Mouse (Mus musculus) lung, postnatal 0 days (tissue): ENCODE results near the gene Hrc. TPM values are rescaled to one million over a fixed set of nuclear protein-coding genes. Genes with fewer than 3 reads are reported as not detected.

Experiments
- ATAC-seq: fragments of 200-750 bp; cut with Nextera tagmentation; 2 replicates; pipeline ENCODE4 v1.8.0; 2017; ENCODE audit warnings: moderate library complexity
- DNase-seq: peaks from one replicate; pipeline ENCODE4 v3.0.0-alpha.2; 2016; ENCODE audit warnings: low spot score
- H3K27ac ChIP-seq: fragments of 300-500 bp; sonication (generic); 2 replicates; pipeline ENCODE4 v1.5.1; 2014; ENCODE audit warnings: antibody characterized with exemption, mild to moderate bottlenecking, low read length, mixed read lengths
- H3K27me3 ChIP-seq: fragments of 300-500 bp; sonication (generic); replicated peaks from 2 replicates; pipeline ENCODE4 v1.6.1; 2014; ENCODE audit warnings: low read length, mixed read lengths; ENCODE audit not compliant: insufficient read depth
- H3K36me3 ChIP-seq: fragments of 300-500 bp; sonication (generic); 2 replicates; pipeline ENCODE4 v1.6.1; 2014; ENCODE audit warnings: low read length, mixed read lengths; ENCODE audit not compliant: insufficient read depth
- H3K4me1 ChIP-seq: fragments of 300-500 bp; sonication (generic); 2 replicates; pipeline ENCODE4 v1.6.1; 2014; ENCODE audit warnings: antibody characterized with exemption, low read depth, low read length, mixed read lengths; ENCODE audit not compliant: insufficient read depth
- H3K4me2 ChIP-seq: fragments of 300-500 bp; sonication (generic); replicated peaks from 2 replicates; pipeline ENCODE4 v1.6.1; 2014; ENCODE audit warnings: low read depth, mild to moderate bottlenecking, low read length, moderate library complexity, mixed read lengths
- H3K4me3 ChIP-seq: fragments of 300-500 bp; sonication (generic); 2 replicates; pipeline ENCODE4 v1.5.1; 2014; ENCODE audit warnings: low read depth, low read length
- H3K9ac ChIP-seq: fragments of 300-500 bp; sonication (generic); replicated peaks from 2 replicates; pipeline ENCODE4 v1.6.1; 2014; ENCODE audit warnings: low read depth, mild to moderate bottlenecking
- H3K9me3 ChIP-seq: fragments of 300-500 bp; sonication (generic); 2 replicates; pipeline ENCODE4 v1.6.1; 2016; ENCODE audit warnings: low read length, mixed read lengths
- CTCF ChIP-seq: IDR thresholded peaks from 2 replicates; pipeline ENCODE4 v1.5.1; 2016; ENCODE audit warnings: antibody characterized with exemption, mild to moderate bottlenecking
- EP300 ChIP-seq: IDR thresholded peaks from 2 replicates; pipeline ENCODE4 v1.6.1; 2016; ENCODE audit warnings: antibody characterized with exemption, mild to moderate bottlenecking, control low read depth
- WGBS: fragments of 180-500 bp; shearing (Covaris S2); extraction: QIAGEN DNeasy Blood & Tissue Kit; methylation state at CpG from one replicate; pipeline ENCODE4 v1.1.7; 2014; 5-methylcytosine and 5-hydroxymethylcytosine counted together
- polyA plus RNA-seq: library from polyadenylated mRNA; unstranded; fragments of >200 nt; fragmentation: Nextera tagmentation; extraction: Ambion mirVana; gene quantifications from 2 replicates; pipeline ENCODE4 v1.2.1, GENCODE M21; 2015

The Hrc gene
- polyA plus RNA-seq, 1 experiment from 2014 or later: 0.50 TPM

- WGBS: 82% methylated on average over 13 of the region's 13 CpGs
- no peak for TF ChIP-seq EP300
- TF ChIP-seq CTCF: no peak
- no peak overlapping the region for H3K9ac ChIP-seq
- ATAC-seq (no peak), DNase-seq (no peak)
- no peaks in the 10 kb centered on the region for H3K27me3 ChIP-seq
- no peaks in the 10 kb centered on the region for H3K9me3 ChIP-seq
- H3K27ac ChIP-seq: no peak overlapping the region
- H3K4me2 ChIP-seq: no peak overlapping the region
- H3K36me3 ChIP-seq: peaks cover 8% of the 10 kb centered on the region; the same call in 1 of the 2 replicates
- no peak overlapping the region for H3K4me3 ChIP-seq
- H3K4me1 ChIP-seq: 0 out of 2 replicates have a peak, but pooled peaks cover 4% of the 10 kb centered on the region
Measured at GRCm38 (mm10) chr7:45328841-45329475, 6.1 kb upstream of the Hrc start.

- H3K9me3 ChIP-seq: no peaks in the 10 kb centered on the region
- TF ChIP-seq EP300: no peak
- peak; percentile 44 for TF ChIP-seq CTCF
- no peak for DNase-seq
Measured at GRCm38 (mm10) chr7:45331502-45331901, 3.6 kb upstream of the Hrc start.

GRCm38 (mm10) chr7:45332685-45333425, 2.2 kb upstream of the Hrc start:
- H3K36me3 ChIP-seq: peaks cover 3% of the 10 kb centered on the region; the same call in 1 of the 2 replicates
- TF ChIP-seq EP300: 0 out of 2 replicates have a peak, but pooled peaks have one; percentile 25
- TF ChIP-seq CTCF: peak; percentile 11; the same call in 1 of the 2 replicates
- H3K27ac ChIP-seq: peak overlapping the region; percentile 91
- H3K27me3 ChIP-seq: no peaks in the 10 kb centered on the region
- peak overlapping the region; percentile 71 for H3K4me3 ChIP-seq
- 2% methylated on average over 22 of the region's 22 CpGs for WGBS
- peak overlapping the region; percentile 41 for H3K9ac ChIP-seq
- ATAC-seq (peak; percentile 70), DNase-seq (peak; percentile 74)
- H3K4me2 ChIP-seq: peak overlapping the region; percentile 78
- no peaks in the 10 kb centered on the region for H3K9me3 ChIP-seq
- H3K4me1 ChIP-seq: 0 out of 2 replicates have a peak, but pooled peaks cover 4% of the 10 kb centered on the region

More at GRCm38 (mm10) chr7:45331502-45331901, 3.6 kb upstream of the Hrc start:
- H3K36me3 ChIP-seq: peaks cover 6% of the 10 kb centered on the region; the same call in 1 of the 2 replicates
- H3K27ac ChIP-seq: no peak overlapping the region
- no peak overlapping the region for H3K4me2 ChIP-seq
- H3K4me1 ChIP-seq: 0 out of 2 replicates have a peak, but pooled peaks cover 4% of the 10 kb centered on the region
- no peak overlapping the region for H3K4me3 ChIP-seq
- 78% methylated on average over 6 of the region's 6 CpGs for WGBS
- no peak overlapping the region for H3K9ac ChIP-seq
- no peaks in the 10 kb centered on the region for H3K27me3 ChIP-seq
- ATAC-seq: no peak

GRCm38 (mm10) chr7:45333431-45333982, 1.6 kb upstream of the Hrc start, which contains the start of gene Trpm4:
Trpm4 (minus strand) TSS chr7:45333780.
- DNase-seq (peak; percentile 94), ATAC-seq (peak; percentile 90)
- peak within 1 kb of the TSS; percentile 71 for H3K4me3 ChIP-seq
- no peaks in the 10 kb centered on the region for H3K9me3 ChIP-seq
- 0 out of 2 replicates have a peak, but pooled peaks cover 4% of the 10 kb centered on the region for H3K4me1 ChIP-seq
- peak within 1 kb of the TSS; percentile 78 for H3K4me2 ChIP-seq
- H3K9ac ChIP-seq: peak within 1 kb of the TSS; percentile 41
- WGBS: under 1% methylated on average over 38 of the region's 38 CpGs
- H3K27me3 ChIP-seq: no peaks in the 10 kb centered on the region
- H3K27ac ChIP-seq: peak within 1 kb of the TSS; percentile 91
- no peak; the same call in 1 of the 2 replicates for TF ChIP-seq EP300
- H3K36me3 ChIP-seq: peaks cover 3% of the 10 kb centered on the region; the same call in 1 of the 2 replicates

- Histone ChIP-seq H3K4me2 (no peak overlapping the region), H3K9me3 (no peaks in the 10 kb centered on the region), H3K4me3 (no peak overlapping the region), H3K27me3 (no peaks in the 10 kb centered on the region), H3K36me3 (no peaks in the 10 kb centered on the region), H3K27ac (no peak overlapping the region), H3K4me1 (peaks cover 4% of the 10 kb centered on the region; the same call in 1 of the 2 replicates), H3K9ac (no peak overlapping the region)
- 26% methylated on average over 3 of the region's 3 CpGs for WGBS
- TF ChIP-seq CTCF (no peak), EP300 (no peak)
- DNase-seq: no peak
- ATAC-seq: no peak
Measured at GRCm38 (mm10) chr7:45334605-45335004, 485 bp upstream of the Hrc start.

DNA sequence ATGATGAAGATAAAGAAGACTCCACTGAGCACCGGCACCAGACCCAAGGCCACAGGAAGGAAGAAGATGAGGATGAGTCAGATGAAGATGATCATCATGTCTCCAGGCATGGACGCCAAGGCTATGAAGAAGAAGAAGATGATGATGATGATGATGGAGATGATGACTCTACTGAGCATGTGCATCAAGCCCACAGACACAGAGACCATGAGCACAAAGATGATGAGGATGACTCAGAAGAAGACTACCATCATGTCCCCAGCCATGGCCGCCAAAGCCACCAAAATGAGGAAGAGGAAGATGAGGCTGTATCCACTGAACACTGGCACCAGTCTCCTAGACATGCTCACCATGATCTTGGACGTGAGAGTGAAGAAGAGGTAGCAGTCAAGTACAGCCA, 1.2 kb downstream of the Hrc start:
- ATAC-seq: no peak
- Histone ChIP-seq H3K9me3 (no peaks in the 10 kb centered on the region), H3K4me2 (no peak overlapping the region), H3K27ac (no peak overlapping the region), H3K9ac (no peak overlapping the region), H3K36me3 (no peaks in the 10 kb centered on the region), H3K4me3 (no peak overlapping the region), H3K4me1 (peaks cover 18% of the 10 kb centered on the region; the same call in 1 of the 2 replicates), H3K27me3 (no peaks in the 10 kb centered on the region)
- WGBS: 85% methylated on average over 4 of the region's 4 CpGs
- no peak for DNase-seq
- TF ChIP-seq EP300 (no peak), CTCF (no peak)
